Mouse (Mus musculus): ENCODE data around the gene Gtf3c4. TPM values are rescaled to one million over a fixed set of nuclear protein-coding genes. Genes with fewer than 3 reads are reported as not detected.

Gtf3c4 gene
- polyA plus RNA-seq (2012; rRNA removed) (3.1 and 4.2 TPM in 2 replicates), polyA plus RNA-seq (2014; fragmentation: Nextera tagmentation; extraction: Ambion mirVana) (5.6 and 6.1 TPM in 2 replicates)

GRCm38 (mm10) chr2:28840222-28840951 is at the start of gene Gtf3c4, which contains the start of gene Ddx31:
Gene Gtf3c4, minus strand, starts transcription at chr2:28840360.
Gene Ddx31, plus strand, starts transcription at chr2:28840406.
- DNase-seq (ENCODE audit: low read depth in 3 of 3, low spot score in 3 of 3) (peak; percentile 87 to 89 (median 89)), ATAC-seq (ENCODE audit: insufficient read depth) (peak; percentile 99)
- Histone ChIP-seq H3K4me1 (replicated peaks; ENCODE audit: control insufficient read depth in 2 of 2, insufficient read depth in 2 of 2, low read length in 1 of 2) (peaks cover 9 to 18% of the 10 kb centered on the region in 2 experiments), H3K27ac (peak within 1 kb of the TSS; percentile 61), H3K9ac (replicated peaks) (peak within 1 kb of the TSS; percentile 81), H3K9me3 (ENCODE audit: control insufficient read depth, low read length) (no peaks in the 10 kb centered on the region), H3K27me3 (ENCODE audit: control insufficient read depth, insufficient read depth, low read length) (no peaks in the 10 kb centered on the region), H3K4me3 (ENCODE audit: insufficient read depth in 1 of 2, low read depth in 2 of 2, low read length in 2 of 2) (peak within 1 kb of the TSS; percentile 82 to 83), H3K4me2 (ENCODE audit: low read depth) (peak within 1 kb of the TSS; percentile 94), H3K36me3 (replicated peaks; ENCODE audit: control insufficient read depth, insufficient read depth, low read depth) (peaks cover 4% of the 10 kb centered on the region; the same call in 1 of the 2 replicates)
- under 1% methylated on average over 61 of the region's 63 CpGs for WGBS (ENCODE audit: insufficient replicate concordance)
- TF ChIP-seq CTCF (IDR thresholded peaks at IDR 0.05; ENCODE audit: low read depth) (0 out of 2 replicates have a peak, but pooled peaks have one; percentile 1), EP300 (IDR thresholded peaks at IDR 0.05; ENCODE audit: low read depth) (peak; percentile 57; the same call in 1 of the 2 replicates)

DNA sequence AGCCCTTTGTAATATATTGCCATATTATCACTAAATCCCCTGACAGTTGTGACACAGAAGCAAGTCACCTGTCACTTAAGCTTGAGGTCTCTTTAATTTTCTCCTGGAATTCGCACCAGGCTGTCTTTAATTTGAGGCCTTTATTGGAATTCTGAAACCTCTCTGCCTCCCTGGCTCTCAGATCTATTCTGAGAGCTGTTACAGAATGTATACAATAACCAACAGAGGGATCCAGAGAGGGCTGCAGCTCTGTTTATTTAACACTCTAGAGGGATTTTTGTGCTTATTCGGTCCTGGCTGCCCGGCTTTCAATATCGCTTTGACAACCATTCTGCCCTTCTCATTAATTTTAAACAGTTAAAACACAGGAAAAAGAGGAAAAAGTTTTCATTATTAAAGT is 44.8 kb upstream of the Gtf3c4 start:
- H3K36me3 ChIP-seq (replicated peaks; ENCODE audit: control insufficient read depth, insufficient read depth, low read depth) = peaks cover 4% of the 10 kb centered on the region
- TF ChIP-seq EP300 (IDR thresholded peaks at IDR 0.05; ENCODE audit: low read depth) (no peak), CTCF (IDR thresholded peaks at IDR 0.05; ENCODE audit: low read depth) (no peak)
- no peak overlapping the region for H3K4me3 ChIP-seq (ENCODE audit: insufficient read depth in 1 of 2, low read depth in 2 of 2, low read length in 2 of 2)
- no peaks in the 10 kb centered on the region for H3K9me3 ChIP-seq (ENCODE audit: control insufficient read depth, low read length)
- no peak overlapping the region for H3K4me2 ChIP-seq (ENCODE audit: low read depth)
- DNase-seq (ENCODE audit: low read depth in 3 of 3, low spot score in 3 of 3) (no peak), ATAC-seq (ENCODE audit: insufficient read depth) (no peak)
- H3K4me1 ChIP-seq (replicated peaks; ENCODE audit: control insufficient read depth in 2 of 2, insufficient read depth in 2 of 2, low read length in 1 of 2) = 0 out of 4 replicates have a peak, but pooled peaks cover 0 to 2% of the 10 kb centered on the region in 2 experiments
- no peak overlapping the region for H3K9ac ChIP-seq (replicated peaks)
- 73% methylated on average over 4 of the region's 4 CpGs for WGBS (ENCODE audit: insufficient replicate concordance)
- H3K27me3 ChIP-seq (ENCODE audit: control insufficient read depth, insufficient read depth, low read length) = no peaks in the 10 kb centered on the region
- H3K27ac ChIP-seq = no peak overlapping the region

GRCm38 (mm10) chr2:28882826-28883485 is 42.8 kb upstream of the Gtf3c4 start:
- H3K36me3 ChIP-seq (replicated peaks; ENCODE audit: control insufficient read depth, insufficient read depth, low read depth) = peaks cover 4% of the 10 kb centered on the region
- WGBS (ENCODE audit: insufficient replicate concordance) = 72% methylated on average over 6 of the region's 6 CpGs
- no peak for DNase-seq (ENCODE audit: low read depth in 3 of 3, low spot score in 3 of 3)

GRCm38 (mm10) chr2:28882047-28882446 is 41.9 kb upstream of the Gtf3c4 start:
- no peak overlapping the region for H3K4me2 ChIP-seq (ENCODE audit: low read depth)
- WGBS (ENCODE audit: insufficient replicate concordance) = 71% methylated on average over 3 of the region's 3 CpGs
- H3K9ac ChIP-seq (replicated peaks) = no peak overlapping the region
- H3K27me3 ChIP-seq (ENCODE audit: control insufficient read depth, insufficient read depth, low read length) = no peaks in the 10 kb centered on the region
- peaks cover 4% of the 10 kb centered on the region for H3K36me3 ChIP-seq (replicated peaks; ENCODE audit: control insufficient read depth, insufficient read depth, low read depth)
- no peak overlapping the region for H3K27ac ChIP-seq
- no peak overlapping the region for H3K4me3 ChIP-seq (ENCODE audit: insufficient read depth in 1 of 2, low read depth in 2 of 2, low read length in 2 of 2)
- 0 out of 4 replicates have a peak, but pooled peaks cover 0 to 2% of the 10 kb centered on the region in 2 experiments for H3K4me1 ChIP-seq (replicated peaks; ENCODE audit: control insufficient read depth in 2 of 2, insufficient read depth in 2 of 2, low read length in 1 of 2)
- no peak for TF ChIP-seq CTCF (IDR thresholded peaks at IDR 0.05; ENCODE audit: low read depth)
- DNase-seq (ENCODE audit: low read depth in 3 of 3, low spot score in 3 of 3) = no peak
- ATAC-seq (ENCODE audit: insufficient read depth) = no peak
- H3K9me3 ChIP-seq (ENCODE audit: control insufficient read depth, low read length) = no peaks in the 10 kb centered on the region

More at GRCm38 (mm10) chr2:28882826-28883485, 42.8 kb upstream of the Gtf3c4 start:
- Histone ChIP-seq H3K27me3 (ENCODE audit: control insufficient read depth, insufficient read depth, low read length) (no peaks in the 10 kb centered on the region), H3K4me3 (ENCODE audit: insufficient read depth in 1 of 2, low read depth in 2 of 2, low read length in 2 of 2) (no peak overlapping the region), H3K27ac (no peak overlapping the region), H3K4me1 (replicated peaks; ENCODE audit: control insufficient read depth in 2 of 2, insufficient read depth in 2 of 2, low read length in 1 of 2) (0 out of 4 replicates have a peak, but pooled peaks cover 0 to 2% of the 10 kb centered on the region in 2 experiments), H3K4me2 (ENCODE audit: low read depth) (no peak overlapping the region), H3K9ac (replicated peaks) (no peak overlapping the region), H3K9me3 (ENCODE audit: control insufficient read depth, low read length) (no peaks in the 10 kb centered on the region)
- no peak for TF ChIP-seq CTCF (IDR thresholded peaks at IDR 0.05; ENCODE audit: low read depth)
- TF ChIP-seq EP300 (IDR thresholded peaks at IDR 0.05; ENCODE audit: low read depth) = no peak
- no peak for ATAC-seq (ENCODE audit: insufficient read depth)

DNA sequence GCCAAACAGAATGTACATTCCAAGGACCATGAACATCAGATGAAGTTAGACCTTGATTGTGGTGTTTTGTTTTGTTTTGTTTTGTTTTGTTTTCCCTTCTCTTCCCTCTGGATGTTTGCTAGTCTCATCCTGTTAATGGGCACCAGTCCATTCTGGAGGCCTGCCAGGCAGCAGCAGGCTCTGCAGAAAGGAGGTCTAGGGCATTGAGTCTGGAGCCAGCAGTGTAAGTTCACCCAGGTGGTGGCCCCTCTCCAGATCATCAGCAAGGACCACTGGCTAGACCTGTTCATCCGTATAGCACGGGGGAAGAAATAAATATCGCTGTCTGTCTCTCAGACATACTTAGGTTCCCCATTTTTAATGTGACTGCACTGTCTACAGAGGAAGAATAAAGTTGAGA is 41.1 kb upstream of the Gtf3c4 start:
- H3K4me2 ChIP-seq (ENCODE audit: low read depth) = no peak overlapping the region
- H3K4me1 ChIP-seq (replicated peaks; ENCODE audit: control insufficient read depth in 2 of 2, insufficient read depth in 2 of 2, low read length in 1 of 2) = 0 out of 4 replicates have a peak, but pooled peaks cover 0 to 2% of the 10 kb centered on the region in 2 experiments
- DNase-seq (ENCODE audit: low read depth in 3 of 3, low spot score in 3 of 3) (no peak), ATAC-seq (ENCODE audit: insufficient read depth) (no peak)
- no peak overlapping the region for H3K9ac ChIP-seq (replicated peaks)
- no peaks in the 10 kb centered on the region for H3K9me3 ChIP-seq (ENCODE audit: control insufficient read depth, low read length)
- TF ChIP-seq EP300 (IDR thresholded peaks at IDR 0.05; ENCODE audit: low read depth) (no peak), CTCF (IDR thresholded peaks at IDR 0.05; ENCODE audit: low read depth) (no peak)
- WGBS (ENCODE audit: insufficient replicate concordance) = 80% methylated on average over 3 of the region's 3 CpGs
- H3K27ac ChIP-seq = no peak overlapping the region
- H3K4me3 ChIP-seq (ENCODE audit: insufficient read depth in 1 of 2, low read depth in 2 of 2, low read length in 2 of 2) = no peak overlapping the region
- H3K36me3 ChIP-seq (replicated peaks; ENCODE audit: control insufficient read depth, insufficient read depth, low read depth) = peaks cover 4% of the 10 kb centered on the region
- H3K27me3 ChIP-seq (ENCODE audit: control insufficient read depth, insufficient read depth, low read length) = no peaks in the 10 kb centered on the region

Data from liver, embryonic 14.5 days (tissue).